Mouse (Mus musculus) erythroblast, embryonic 14.5 days (primary cell): ENCODE measurements at regions not wholly inside any gene's neighbourhood (a gene's known extent, or its start where the extent isn't known, plus 50 kb on each side); places are given as distances from the start of the nearest gene placed in this dataset.

Experiments
- H3K27me3 ChIP-seq: 2 replicates; pipeline ENCODE4 v1.6.1; 2012; ENCODE audit warnings: inconsistent platforms; ENCODE audit not compliant: control insufficient read depth
- H3K36me3 ChIP-seq: 2 replicates; pipeline ENCODE4 v1.6.1; 2012; ENCODE audit warnings: mild to moderate bottlenecking, inconsistent platforms; ENCODE audit not compliant: control insufficient read depth
- H3K4me1 ChIP-seq: 2 replicates; pipeline ENCODE4 v1.6.1; 2012; ENCODE audit warnings: inconsistent platforms; ENCODE audit not compliant: control insufficient read depth
- H3K4me3 ChIP-seq: replicated peaks from 2 replicates; pipeline ENCODE3; 2012; ENCODE audit warnings: moderate library complexity, mild to moderate bottlenecking, inconsistent platforms
- H3K9me3 ChIP-seq: 2 replicates; pipeline ENCODE4 v1.6.1; 2012; ENCODE audit warnings: low read length, inconsistent platforms, mixed read lengths; ENCODE audit not compliant: control insufficient read depth
- GATA1 ChIP-seq: IDR thresholded peaks from 2 replicates; pipeline ENCODE4 v1.6.1; 2012; ENCODE audit warnings: low read length, inconsistent platforms, mixed read lengths
- TAL1 ChIP-seq: IDR thresholded peaks from 3 replicates; pipeline ENCODE4 v1.6.1; 2012; ENCODE audit warnings: low read length, inconsistent platforms, mixed read lengths

GRCm38 (mm10) chr13:106318980-106319379, 617.8 kb downstream of the Ipo11 start:
- H3K4me3 ChIP-seq, result no peak overlapping the region
- H3K4me1 ChIP-seq, result no peaks in the 10 kb centered on the region
- TF ChIP-seq GATA1, result no peak
- no peak for TF ChIP-seq TAL1
- no peaks in the 10 kb centered on the region for H3K27me3 ChIP-seq
- no peaks in the 10 kb centered on the region for H3K9me3 ChIP-seq
- H3K36me3 ChIP-seq, result no peaks in the 10 kb centered on the region

DNA sequence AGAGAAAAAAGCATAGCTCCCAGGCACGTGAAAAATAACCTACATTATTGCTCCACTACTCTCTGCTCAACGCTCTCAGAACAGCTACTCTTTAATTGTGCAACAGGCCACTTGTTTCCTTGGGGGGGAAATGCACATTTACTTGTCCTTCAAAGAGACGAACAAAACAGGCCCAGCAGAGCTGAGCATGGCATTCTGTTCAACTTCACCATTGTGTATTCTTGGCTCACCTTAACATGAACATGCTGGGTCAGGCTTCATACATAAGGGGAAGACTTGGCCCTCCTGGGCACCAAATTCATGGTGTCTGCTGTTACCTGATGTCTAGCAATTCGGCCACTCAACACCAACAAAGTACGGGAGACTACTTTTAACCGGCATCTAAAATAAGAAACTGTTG, 618.3 kb downstream of the Ipo11 start:
- TF ChIP-seq TAL1 (no peak), GATA1 (no peak)
- H3K4me1 ChIP-seq, result no peaks in the 10 kb centered on the region
- no peaks in the 10 kb centered on the region for H3K36me3 ChIP-seq
- H3K4me3 ChIP-seq, result no peak overlapping the region
- H3K9me3 ChIP-seq, result no peaks in the 10 kb centered on the region
- no peaks in the 10 kb centered on the region for H3K27me3 ChIP-seq

- Histone ChIP-seq H3K4me3 (no peak overlapping the region), H3K9me3 (no peaks in the 10 kb centered on the region), H3K27me3 (no peaks in the 10 kb centered on the region), H3K4me1 (no peaks in the 10 kb centered on the region), H3K36me3 (no peaks in the 10 kb centered on the region)
- no peak for TF ChIP-seq TAL1
- no peak for TF ChIP-seq GATA1
Measured at GRCm38 (mm10) chr13:106317300-106317699, 619.5 kb downstream of the Ipo11 start.

GRCm38 (mm10) chr13:106281181-106281580, 655.6 kb downstream of the Ipo11 start:
- peaks cover 7% of the 10 kb centered on the region for H3K9me3 ChIP-seq
- TF ChIP-seq GATA1, result no peak
- H3K4me1 ChIP-seq, result no peaks in the 10 kb centered on the region
- no peaks in the 10 kb centered on the region for H3K36me3 ChIP-seq
- no peak overlapping the region for H3K4me3 ChIP-seq
- H3K27me3 ChIP-seq, result no peaks in the 10 kb centered on the region

DNA sequence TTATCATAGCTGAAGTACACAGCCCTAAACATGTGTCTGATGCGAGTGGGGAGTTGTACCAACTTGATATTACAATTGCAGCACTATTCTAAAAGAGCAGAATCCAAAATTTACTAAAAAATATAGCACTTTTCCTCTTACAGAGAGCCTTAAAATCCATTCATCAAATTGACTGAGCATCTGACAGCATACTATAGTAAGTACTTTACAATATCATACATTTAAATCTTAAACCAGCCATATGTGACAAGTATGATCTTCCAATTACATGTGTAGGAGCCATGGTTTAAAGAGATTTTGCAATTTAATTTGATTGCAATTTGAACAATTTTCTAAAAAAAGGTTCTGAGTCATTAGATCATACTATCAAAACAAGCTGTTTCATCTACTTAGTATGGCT, 676.9 kb downstream of the Ipo11 start:
- no peaks in the 10 kb centered on the region for H3K9me3 ChIP-seq
- TF ChIP-seq GATA1 (no peak), TAL1 (no peak)

More for the DNA sequence above, 676.9 kb downstream of the Ipo11 start:
- H3K4me3 ChIP-seq, result no peak overlapping the region
- H3K27me3 ChIP-seq, result no peaks in the 10 kb centered on the region
- no peaks in the 10 kb centered on the region for H3K36me3 ChIP-seq
- no peaks in the 10 kb centered on the region for H3K4me1 ChIP-seq
